Mouse (Mus musculus): ENCODE results near the gene Gpr61.

The Gpr61 gene

DNA sequence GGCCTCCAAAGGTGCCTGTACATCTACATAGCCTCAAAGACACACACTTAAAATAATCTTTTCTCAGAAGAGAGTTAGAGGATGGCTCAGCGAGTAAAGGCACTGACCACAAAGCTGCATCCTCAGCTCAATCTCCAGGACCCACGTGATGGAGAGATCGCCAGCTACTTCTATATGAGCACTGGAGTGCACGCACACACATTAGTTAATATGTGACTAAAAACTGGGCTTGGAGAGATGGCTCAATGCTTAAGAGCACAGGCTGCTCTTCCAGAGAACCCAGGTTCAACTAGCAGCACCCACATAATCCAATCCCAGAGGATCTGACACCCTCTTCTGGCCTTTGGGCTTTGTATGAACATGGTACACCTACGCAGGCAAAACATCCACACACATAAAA lies 23.5 kb downstream of the Gpr61 start:
- DNase-seq (ENCODE audit: low spot score in 2 of 2), result no peak

DNA sequence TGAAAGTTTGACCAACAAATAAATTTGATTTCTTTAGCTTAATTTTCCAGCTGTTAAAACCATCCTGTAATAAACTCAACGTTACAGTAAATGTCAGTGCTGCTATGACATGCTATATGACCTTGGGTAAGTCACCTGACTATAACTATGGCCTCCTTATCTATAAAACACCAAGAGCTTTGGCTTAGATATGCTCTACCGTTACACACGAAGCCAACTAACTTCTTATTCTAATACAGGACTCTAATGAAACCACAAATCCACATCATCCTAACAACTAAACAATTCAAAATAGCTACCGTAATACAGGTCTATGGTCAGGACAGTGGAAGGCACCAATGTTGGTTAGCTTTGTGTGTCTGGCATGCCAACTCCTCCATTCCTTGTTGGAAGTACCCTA lies 24.9 kb downstream of the Gpr61 start:
- DNase-seq (ENCODE audit: low spot score in 2 of 2), result no peak

DNA sequence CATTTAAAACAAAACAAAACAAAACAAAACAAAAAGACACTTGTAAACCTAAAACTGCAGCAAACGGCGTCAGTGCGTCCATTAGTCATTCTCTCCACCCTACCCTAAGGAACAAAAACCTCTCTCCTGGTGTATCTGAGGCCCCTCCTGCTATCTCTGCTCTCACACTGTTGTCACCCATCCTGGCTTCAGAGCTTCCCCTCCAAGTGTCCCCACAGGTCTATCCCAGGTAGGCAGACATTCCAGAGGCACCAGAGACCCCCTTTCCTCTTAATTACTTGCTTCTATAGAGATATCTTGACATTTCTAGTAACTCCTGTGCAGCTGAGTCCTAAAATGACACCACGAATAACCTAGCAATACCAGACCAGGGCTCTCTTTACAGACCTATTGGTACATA lies 25.3 kb downstream of the Gpr61 start:
- no peak for DNase-seq (ENCODE audit: low spot score in 2 of 2)

DNA sequence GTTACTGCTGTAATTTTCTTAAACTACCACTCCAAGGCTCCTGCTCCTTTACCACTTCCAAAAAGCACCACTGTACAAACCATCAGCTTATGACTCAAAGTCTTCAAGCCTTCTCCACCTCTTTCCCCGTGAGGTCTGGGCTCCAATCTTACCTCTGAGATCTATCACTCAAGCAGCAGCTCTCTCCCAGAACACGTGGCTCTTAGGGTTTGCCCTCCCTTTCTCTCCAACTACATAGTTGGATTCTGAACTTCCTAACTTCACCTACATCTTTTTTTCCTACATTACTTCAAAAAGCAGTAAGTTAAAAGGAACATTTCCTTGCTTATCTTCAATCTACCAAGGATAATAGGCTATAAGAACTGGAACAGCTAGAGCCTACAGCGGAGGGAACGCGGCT lies 26.2 kb downstream of the Gpr61 start:
- DNase-seq (ENCODE audit: low spot score in 2 of 2), result no peak

DNA sequence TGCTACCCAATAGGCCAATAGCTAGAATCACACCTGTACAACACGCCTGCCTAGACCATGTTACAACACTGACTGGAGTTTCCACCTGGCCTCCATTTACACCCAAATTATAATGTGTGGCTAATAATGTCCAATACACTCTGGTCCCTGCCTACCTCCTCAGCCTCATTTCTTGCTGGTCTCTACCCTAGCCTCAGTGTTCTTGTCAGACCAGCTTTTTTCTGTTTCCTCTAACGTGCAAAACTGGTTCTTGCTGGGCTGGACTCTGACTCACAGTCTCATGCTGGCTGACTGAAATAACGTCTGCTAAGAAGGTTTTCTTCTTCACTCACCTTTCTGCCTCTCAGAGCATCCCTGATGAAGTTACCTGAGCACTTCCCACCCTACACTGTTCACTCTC lies 28.4 kb downstream of the Gpr61 start:
- peak in 1 of 2 experiments; percentile 46 for DNase-seq (ENCODE audit: low spot score in 2 of 2)

DNA sequence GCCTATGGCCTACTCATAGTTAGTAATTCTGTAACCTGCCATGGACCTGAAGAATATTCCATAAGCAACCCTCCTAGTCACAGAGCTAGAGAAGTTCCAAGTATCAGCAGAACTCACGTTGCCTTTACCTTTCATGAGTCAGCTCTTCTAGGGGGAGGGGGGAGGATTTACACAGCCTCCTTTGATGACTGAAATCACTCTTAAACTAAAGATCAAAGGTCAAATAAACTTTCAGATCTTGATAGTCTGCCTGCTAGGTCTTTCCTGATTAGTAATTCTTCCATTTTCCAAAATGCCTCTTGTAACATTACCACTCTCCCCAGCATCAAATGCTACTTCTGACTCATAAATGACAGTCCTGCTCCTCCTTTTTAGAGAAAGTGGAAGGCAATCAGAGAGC lies 30.6 kb downstream of the Gpr61 start:
- DNase-seq (ENCODE audit: low spot score in 2 of 2), result no peak

DNA sequence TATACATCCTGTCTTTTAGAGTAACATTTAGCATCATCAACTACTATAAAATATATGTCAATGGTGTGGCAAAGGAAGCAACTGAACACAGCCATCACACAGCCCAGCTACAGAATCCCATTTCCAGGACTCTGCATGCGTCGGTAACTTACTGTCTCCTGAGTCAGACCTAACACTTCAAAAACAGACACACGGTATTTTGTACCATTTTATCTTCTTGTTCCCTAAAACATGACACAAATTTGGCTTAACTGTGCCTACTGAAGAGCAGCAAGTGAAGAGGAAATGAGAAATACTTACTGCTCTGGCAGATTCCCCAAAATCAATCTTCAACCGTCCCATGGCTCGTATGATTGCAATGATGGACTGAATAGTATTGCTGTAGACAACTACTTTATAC lies 31.4 kb downstream of the Gpr61 start:
- DNase-seq (ENCODE audit: low spot score in 2 of 2), result no peak

DNA sequence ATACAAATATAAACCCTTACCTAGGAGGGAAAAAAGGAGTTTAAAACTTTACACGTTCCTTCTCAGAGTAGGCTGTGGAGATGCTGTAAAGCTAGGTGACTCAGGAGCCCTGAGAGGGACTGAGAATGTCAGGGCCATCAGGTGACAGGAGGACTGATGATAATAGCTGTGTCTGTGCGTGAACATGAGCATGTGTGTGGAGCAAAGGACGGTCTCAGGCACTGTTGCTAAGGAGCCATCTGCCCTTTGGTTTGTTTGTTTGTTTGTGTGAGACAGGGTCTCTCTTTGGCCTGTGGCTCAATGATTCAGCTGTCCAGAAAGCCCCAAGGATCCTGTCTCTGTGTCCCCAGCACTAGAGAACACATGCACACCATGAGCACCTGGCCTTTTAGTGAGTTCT lies 33.6 kb downstream of the Gpr61 start:
- no peak for DNase-seq (ENCODE audit: low spot score in 2 of 2)

DNA sequence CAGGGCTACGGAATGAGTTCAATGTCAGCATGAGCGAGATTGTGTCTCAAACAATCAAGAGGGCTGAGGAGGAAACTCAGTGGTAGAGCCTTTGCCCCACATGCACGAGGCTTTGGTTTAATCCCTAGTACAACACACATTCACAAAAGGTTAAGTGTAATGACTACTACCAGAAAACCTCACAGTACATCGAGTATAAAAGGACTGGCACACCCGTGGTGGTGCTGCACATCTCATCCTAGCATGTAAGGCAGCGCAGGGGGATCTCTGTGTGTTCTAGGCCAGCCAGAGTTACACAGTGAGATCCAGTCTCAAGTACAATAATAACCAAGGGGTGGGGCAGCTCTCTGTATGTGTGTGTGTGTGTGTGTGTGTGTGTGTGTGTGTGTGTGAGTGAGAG lies 37.2 kb downstream of the Gpr61 start:
- DNase-seq (ENCODE audit: low spot score in 2 of 2), result no peak

DNA sequence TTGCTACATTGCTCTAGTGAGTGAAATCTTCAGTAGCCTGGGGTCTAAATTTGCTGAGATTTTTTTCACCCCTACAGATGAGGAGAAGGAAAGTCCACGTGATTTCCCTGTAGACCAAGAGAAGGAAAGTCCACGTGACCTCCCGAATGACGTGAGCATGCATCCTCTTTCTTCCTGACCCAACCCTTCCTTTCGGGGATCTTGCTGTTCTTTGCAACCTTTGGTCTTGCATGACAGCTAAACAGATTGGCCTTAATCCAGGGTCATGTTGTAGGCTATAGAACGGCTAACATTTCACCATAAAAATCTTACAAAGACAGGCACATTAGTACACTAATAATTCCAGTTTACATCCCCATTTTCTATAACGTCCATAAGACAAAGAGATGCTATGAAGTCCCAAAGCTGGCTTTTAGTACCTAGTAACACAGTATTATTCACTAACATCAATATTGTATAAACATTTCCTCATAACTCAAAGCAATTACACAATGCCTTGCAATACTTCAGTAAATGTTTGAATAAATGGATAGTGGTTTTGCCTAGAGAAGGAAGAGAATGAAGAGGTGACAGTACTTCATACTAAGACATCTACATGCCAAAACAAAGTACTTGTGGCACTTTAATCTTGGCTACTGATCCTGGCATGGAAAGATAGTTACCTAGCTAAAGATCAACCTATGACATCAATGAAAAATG lies 40.9 kb downstream of the Gpr61 start:
- DNase-seq (ENCODE audit: low spot score in 2 of 2), result no peak

DNA sequence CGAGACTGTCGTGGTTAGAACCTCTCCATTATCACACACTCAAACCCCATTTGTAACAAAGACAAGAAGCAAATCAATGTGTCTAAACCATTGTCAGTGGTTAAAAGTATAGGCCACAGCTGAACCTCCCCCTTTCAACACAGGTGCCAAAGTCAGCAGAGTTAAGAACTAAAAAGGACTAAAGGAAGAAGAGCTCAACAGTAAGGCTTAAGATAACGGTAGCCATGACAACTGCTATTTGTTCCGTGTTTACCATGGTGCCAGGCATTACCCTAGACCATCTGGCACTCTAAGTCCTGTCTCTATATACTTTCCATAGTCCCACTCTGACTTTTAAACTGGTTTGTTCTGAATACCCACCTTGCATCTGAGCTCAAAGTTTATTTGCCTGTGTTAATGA lies 42.0 kb downstream of the Gpr61 start:
- no peak for DNase-seq (ENCODE audit: low spot score in 2 of 2)

DNA sequence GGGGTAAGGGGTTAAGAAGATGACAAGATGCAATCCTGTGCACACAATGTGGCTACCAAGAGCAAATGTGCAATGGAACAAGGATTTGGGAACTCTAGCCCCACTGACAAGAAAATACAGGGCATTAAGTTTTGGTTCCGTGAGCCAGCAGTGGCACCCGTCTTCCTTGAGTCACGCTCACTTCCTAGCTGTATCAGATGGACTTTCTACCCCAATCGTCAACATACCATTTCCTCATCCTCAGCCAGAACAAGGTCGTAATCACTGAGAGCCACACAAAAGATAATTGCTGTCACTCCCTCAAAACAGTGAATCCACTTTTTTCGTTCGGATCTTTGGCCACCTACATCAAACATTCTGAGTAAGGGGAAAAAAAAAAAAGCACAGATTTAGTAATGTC lies 42.4 kb downstream of the Gpr61 start:
- DNase-seq (ENCODE audit: low spot score in 2 of 2), result no peak

DNA sequence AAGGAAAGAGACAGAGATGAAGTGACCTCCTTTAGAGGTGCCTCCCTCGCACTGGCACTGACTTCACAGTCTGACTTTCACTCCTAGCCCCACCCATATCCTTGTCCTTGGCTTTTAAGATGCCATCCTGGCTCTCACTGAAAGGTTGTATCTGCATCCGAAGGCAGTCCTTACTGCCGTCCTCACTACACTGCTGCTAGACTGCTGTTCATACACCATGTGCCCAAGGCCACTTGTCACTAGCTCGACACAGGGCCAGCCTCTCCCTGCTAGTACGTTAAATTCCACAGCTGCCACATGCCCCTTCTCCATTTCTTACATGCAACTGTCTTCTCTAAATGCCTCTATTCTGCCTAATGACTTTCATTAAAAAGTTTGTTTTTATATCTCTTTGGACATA lies 43.4 kb downstream of the Gpr61 start:
- DNase-seq (ENCODE audit: low spot score in 2 of 2), result no peak

DNA sequence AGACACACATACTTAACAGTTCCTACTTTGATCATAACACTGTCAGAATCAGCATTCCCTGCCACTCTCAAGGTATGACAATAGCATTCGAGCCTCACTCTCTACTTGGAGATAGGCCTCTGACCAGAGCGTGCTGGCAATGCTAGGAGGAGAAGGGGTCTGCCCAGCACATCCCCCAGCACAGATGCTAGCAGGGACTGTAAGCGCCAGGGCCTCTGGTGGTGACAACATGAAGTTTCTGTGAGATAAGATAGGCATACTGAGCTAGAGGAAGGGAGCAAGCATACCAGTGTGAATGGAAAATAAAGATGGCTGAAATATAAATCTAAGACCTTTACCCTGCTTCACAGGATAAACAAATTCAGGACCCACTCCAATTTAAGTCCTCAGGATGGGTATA lies 49.4 kb downstream of the Gpr61 start:
- DNase-seq (ENCODE audit: low spot score in 2 of 2), result no peak

DNA sequence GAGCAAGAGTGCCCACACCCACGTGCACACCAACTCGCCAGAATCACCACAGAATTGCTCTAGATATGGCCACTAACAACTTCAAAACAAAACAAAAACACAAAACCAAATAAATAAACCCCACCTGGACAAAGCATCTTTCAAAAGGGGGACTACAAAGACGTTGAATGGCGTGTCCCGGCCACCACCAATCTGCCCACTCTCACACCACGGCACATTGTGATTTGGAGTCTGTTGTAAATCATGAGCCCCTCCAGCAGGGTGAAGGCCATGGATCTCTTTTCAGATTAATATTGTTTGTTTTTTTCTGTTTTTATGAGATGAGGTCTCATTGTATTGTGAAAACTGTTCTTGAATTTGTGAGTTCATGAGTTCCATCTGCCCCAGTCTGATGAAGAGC lies 52.6 kb downstream of the Gpr61 start:
- DNase-seq (ENCODE audit: low spot score in 2 of 2), result no peak

DNA sequence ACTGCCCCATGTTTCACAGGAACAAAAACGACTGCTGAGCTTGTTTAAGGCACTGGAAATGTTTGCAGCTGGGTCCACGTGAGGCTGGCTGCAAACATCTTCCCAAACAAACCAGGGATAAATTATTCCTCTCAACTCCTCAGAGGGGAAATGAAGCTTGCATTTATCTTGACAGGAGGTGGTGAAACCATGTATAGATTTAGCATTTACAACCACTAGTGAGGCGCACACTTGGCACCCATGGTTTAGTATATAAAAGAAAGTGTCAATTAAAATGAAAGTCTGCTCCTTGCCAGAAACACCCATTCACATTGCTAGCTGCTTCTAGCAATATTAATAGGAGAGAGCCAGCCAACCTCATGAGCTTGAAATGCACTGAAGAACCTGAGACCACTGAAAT lies 53.1 kb downstream of the Gpr61 start:
- no peak for DNase-seq (ENCODE audit: low spot score in 2 of 2)

Measured in urinary bladder, adult 18-20 months (tissue).